In the genomic region with DNA sequence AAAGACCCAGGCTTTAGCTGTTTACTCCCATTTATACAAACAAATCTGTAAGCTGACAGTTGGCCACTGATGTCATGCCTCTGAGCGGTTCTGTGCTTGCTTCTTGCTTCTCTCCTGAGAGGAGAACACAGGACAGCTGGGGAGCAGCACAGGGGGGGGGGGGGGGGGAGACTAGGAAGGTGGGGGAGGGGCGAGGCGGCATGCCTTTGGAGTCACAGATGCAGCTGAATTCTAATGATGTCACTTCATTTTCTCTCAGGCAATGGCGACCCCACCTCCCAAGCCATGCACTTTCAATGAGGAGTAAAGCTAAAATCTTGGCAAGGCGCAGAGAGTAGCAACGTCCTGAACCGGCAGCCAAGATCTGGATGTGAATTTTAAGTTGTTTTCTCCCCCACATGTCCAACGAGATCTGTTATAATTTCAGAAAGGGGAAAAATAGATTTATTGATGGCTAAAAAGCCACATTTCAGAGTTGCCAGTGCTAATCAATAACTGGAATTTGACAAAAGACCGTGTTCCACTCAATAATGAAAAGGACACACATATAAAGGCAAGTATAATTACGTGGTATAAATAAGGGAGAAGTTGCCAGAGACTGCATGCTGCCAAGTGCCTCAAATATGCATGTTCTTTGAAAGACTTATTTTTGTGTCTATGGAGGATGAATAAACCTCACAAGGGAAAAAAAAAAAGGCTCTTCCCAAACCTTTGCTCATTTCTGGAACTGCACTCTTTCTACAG, we compare ENCODE assay signal across 8 mouse cellular contexts.
DNase-seq lines count a peak whose midpoint lies in the region; ATAC-seq lines count a peak whose summit lies in the region.

No protein-coding gene starts in this region.

- no peak overlapping the region for H3K4me3 ChIP-seq in embryonic facial prominence, embryonic 14.5 days (ENCODE audit: low read depth, low read length)
- no peak overlapping the region for H3K4me3 ChIP-seq in intestine, embryonic 16.5 days (ENCODE audit: low read length)
- H3K4me3 ChIP-seq in neural tube, embryonic 11.5 days (ENCODE audit: low read depth, low read length): no peak overlapping the region

- no peak overlapping the region for H3K27ac ChIP-seq in embryonic facial prominence, embryonic 14.5 days (replicated peaks; ENCODE audit: low read depth, low read length)
- H3K27ac ChIP-seq in intestine, embryonic 16.5 days (ENCODE audit: low read length): no peak overlapping the region
- H3K27ac ChIP-seq in neural tube, embryonic 11.5 days (ENCODE audit: low read depth, low read length): no peak overlapping the region

- no peak overlapping the region for H3K9ac ChIP-seq in embryonic facial prominence, embryonic 14.5 days (ENCODE audit: low read depth, low read length)
- H3K9ac ChIP-seq in intestine, embryonic 16.5 days (ENCODE audit: low read depth, low read length): no peak overlapping the region
- H3K9ac ChIP-seq in neural tube, embryonic 11.5 days (ENCODE audit: low read length): no peak overlapping the region

- no peak overlapping the region for H3K4me2 ChIP-seq in embryonic facial prominence, embryonic 14.5 days (ENCODE audit: low read depth, low read length)
- H3K4me2 ChIP-seq in intestine, embryonic 16.5 days (ENCODE audit: low read depth, low read length): no peak overlapping the region
- no peak overlapping the region for H3K4me2 ChIP-seq in neural tube, embryonic 11.5 days (ENCODE audit: low read depth)

- peaks cover 19% of the 10 kb centered on the region for H3K4me1 ChIP-seq in embryonic facial prominence, embryonic 14.5 days (ENCODE audit: control insufficient read depth, insufficient read depth, low read length)
- peaks cover 8% of the 10 kb centered on the region; the same call in 1 of the 2 replicates for H3K4me1 ChIP-seq in intestine, embryonic 16.5 days (ENCODE audit: control insufficient read depth, insufficient read depth, low read length)
- H3K4me1 ChIP-seq in neural tube, embryonic 11.5 days (ENCODE audit: control insufficient read depth, insufficient read depth, low read length): peaks cover 6% of the 10 kb centered on the region; the same call in 1 of the 2 replicates

- no peaks in the 10 kb centered on the region for H3K36me3 ChIP-seq in embryonic facial prominence, embryonic 14.5 days (ENCODE audit: control insufficient read depth, insufficient read depth, low read length)
- no peaks in the 10 kb centered on the region for H3K36me3 ChIP-seq in intestine, embryonic 16.5 days (ENCODE audit: control insufficient read depth, insufficient read depth, low read length)
- no peaks in the 10 kb centered on the region for H3K36me3 ChIP-seq in neural tube, embryonic 11.5 days (ENCODE audit: control insufficient read depth, insufficient read depth, low read length)

- peak; percentile 15 for DNase-seq in layer of hippocampus, adult 11-12 months (ENCODE audit: low spot score)
- no peak for DNase-seq in layer of hippocampus, adult 9-11 months
- DNase-seq in embryonic facial prominence, embryonic 14.5 days (ENCODE audit: low spot score): peak; percentile 78
- DNase-seq in neural tube, embryonic 11.5 days (ENCODE audit: low spot score): peak; percentile 33
- no peak for DNase-seq in gastrocnemius, postnatal 14 days
- DNase-seq in spleen, adult 18-20 months: no peak
- DNase-seq in thymus, postnatal 14 days: no peak

- H3K27me3 ChIP-seq in embryonic facial prominence, embryonic 14.5 days (replicated peaks; ENCODE audit: control insufficient read depth, insufficient read depth, low read length): no peaks in the 10 kb centered on the region
- no peaks in the 10 kb centered on the region for H3K27me3 ChIP-seq in intestine, embryonic 16.5 days (replicated peaks; ENCODE audit: control insufficient read depth, insufficient read depth, low read length)
- no peaks in the 10 kb centered on the region for H3K27me3 ChIP-seq in neural tube, embryonic 11.5 days (ENCODE audit: control insufficient read depth, insufficient read depth, low read length)

- peak; percentile 22; the same call in 1 of the 2 replicates for ATAC-seq in embryonic facial prominence, embryonic 14.5 days (ENCODE audit: low read depth)
- peak; percentile 48 for ATAC-seq in intestine, embryonic 16.5 days
- ATAC-seq in neural tube, embryonic 11.5 days (ENCODE audit: insufficient read depth, low FRiP score, low TSS enrichment): peak; percentile 61

- intact Hi-C loops in gastrocnemius, postnatal 14 days (cut with DNase I; ENCODE audit: low total_unique reads): no loop called here

- 38% methylated on average over 10 of the region's 10 CpGs for WGBS in embryonic facial prominence, embryonic 14.5 days
- WGBS in intestine, embryonic 16.5 days: 42% methylated on average over 10 of the region's 10 CpGs
- WGBS in neural tube, embryonic 11.5 days: 45% methylated on average over 10 of the region's 10 CpGs

- H3K9me3 ChIP-seq in embryonic facial prominence, embryonic 14.5 days (ENCODE audit: control insufficient read depth, low read length): no peaks in the 10 kb centered on the region
- H3K9me3 ChIP-seq in intestine, embryonic 16.5 days (ENCODE audit: control insufficient read depth, low read length): no peaks in the 10 kb centered on the region
- H3K9me3 ChIP-seq in neural tube, embryonic 11.5 days (ENCODE audit: control insufficient read depth, low read length): no peaks in the 10 kb centered on the region

Comparison
In these comparisons a context has a peak if more than half of its experiments do, and no peak if none do; other contexts are left out.
1. DNase-seq: peak in layer of hippocampus, adult 11-12 months (single experiment), embryonic facial prominence, embryonic 14.5 days (single experiment) and neural tube, embryonic 11.5 days (single experiment); none in layer of hippocampus, adult 9-11 months (single experiment), gastrocnemius, postnatal 14 days (single experiment), spleen, adult 18-20 months (0 of 2) and thymus, postnatal 14 days (single experiment).
2. Peak in every context shown above with its lines, with median percentiles within 50 percentile points of each other: ATAC-seq.